Mouse (Mus musculus) cortical plate, adult 2 months (tissue): ENCODE results near the gene Nudt19.

Experiments
- CTCF ChIP-seq: fragments of 200-500 bp; IDR thresholded peaks from 2 replicates; pipeline ENCODE4 v1.5.1; 2011; ENCODE audit warnings: mild to moderate bottlenecking, control low read depth, low read length; ENCODE audit not compliant: insufficient read depth; ENCODE audit errors: extremely low read depth
- POLR2A ChIP-seq: fragments of 200-500 bp; IDR thresholded peaks from 2 replicates; pipeline ENCODE4 v1.6.1; 2011; ENCODE audit warnings: mild to moderate bottlenecking, low read length, control low read depth; ENCODE audit not compliant: insufficient read depth; ENCODE audit errors: extremely low read depth

- TF ChIP-seq CTCF: no peak
- TF ChIP-seq POLR2A: no peak
Observed at GRCm38 (mm10) chr7:35584786-35585190, 28.7 kb upstream of the Nudt19 start.
